Mouse (Mus musculus) thymus, adult 2 months (tissue): Measurements from ENCODE around the gene Klkb1.

Experiments used
- CTCF ChIP-seq: fragments of 200-500 bp; IDR thresholded peaks from 2 replicates; pipeline ENCODE4 v1.5.1; 2012; ENCODE audit warnings: mild to moderate bottlenecking, control low read depth, low read length, moderate library complexity, borderline replicate concordance; ENCODE audit not compliant: control insufficient read depth, poor library complexity, insufficient read depth; ENCODE audit errors: extremely low read depth
- POLR2A ChIP-seq: fragments of 200-500 bp; IDR thresholded peaks from 2 replicates; pipeline ENCODE4 v1.6.1; 2012; ENCODE audit warnings: mild to moderate bottlenecking, low read length, control low read depth, moderate library complexity; ENCODE audit not compliant: control insufficient read depth, poor library complexity, insufficient read depth; ENCODE audit errors: extremely low read depth

DNA sequence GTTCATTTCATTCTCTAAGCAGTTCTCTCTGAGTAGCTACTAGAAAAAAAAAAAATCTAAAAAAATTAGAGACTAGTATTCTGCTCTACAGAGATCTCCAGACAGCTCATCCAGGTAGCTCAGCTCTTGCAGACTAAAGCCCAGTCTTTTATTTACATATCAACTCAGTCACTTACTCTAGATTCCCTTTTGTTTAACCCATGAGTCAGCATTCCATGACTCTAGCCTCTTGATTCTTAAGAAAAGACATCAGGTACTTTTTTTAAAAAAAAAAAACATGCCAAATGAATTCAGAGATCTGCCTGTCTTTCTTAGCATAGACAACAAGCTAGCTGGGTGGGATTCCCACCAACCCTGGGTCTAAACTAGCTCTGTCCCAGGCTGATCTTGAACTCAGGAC lies 26.2 kb downstream of the Klkb1 start:
- TF ChIP-seq CTCF (no peak), POLR2A (no peak)
